9 mouse cellular contexts compared by ENCODE assay signal in genomic region chrX:101979267-101979666, GRCm38 (mm10).
A peak's percentile ranks its signal among the peaks of the same experiment; 100 is the strongest.
DNase-seq lines count a peak whose midpoint lies in the region; ATAC-seq and TF ChIP-seq lines count a peak whose summit lies in the region.
"Had no signal": no experiment of that assay in that cellular context is flagged by ENCODE, and none has a peak within 500 bp of the region (broad histone marks: within the 10 kb centered on the region; RNA-seq: fewer than 3 reads in every experiment).

No protein-coding gene starts in this region.

- no peaks in the 10 kb centered on the region for H3K4me1 ChIP-seq in liver, embryonic 14.5 days (replicated peaks; ENCODE audit: control insufficient read depth in 2 of 2, insufficient read depth in 2 of 2, low read length in 1 of 2)
- H3K4me1 ChIP-seq in heart, postnatal 0 days (ENCODE audit: control insufficient read depth, insufficient read depth): peaks cover 5% of the 10 kb centered on the region; the same call in 1 of the 2 replicates
- H3K4me1 ChIP-seq in midbrain, postnatal 0 days (ENCODE audit: insufficient read depth, low read length): no peaks in the 10 kb centered on the region

- no peak for TF ChIP-seq CTCF in liver, embryonic 14.5 days (IDR thresholded peaks at IDR 0.05; ENCODE audit: low read depth)
- no peak for TF ChIP-seq CTCF in heart, postnatal 0 days (IDR thresholded peaks at IDR 0.05; ENCODE audit: low read depth)
- no peak for TF ChIP-seq CTCF in midbrain, postnatal 0 days (IDR thresholded peaks at IDR 0.05)

- no peaks in the 10 kb centered on the region for H3K36me3 ChIP-seq in liver, embryonic 14.5 days (replicated peaks; ENCODE audit: control insufficient read depth, insufficient read depth, low read depth)
- no peaks in the 10 kb centered on the region for H3K36me3 ChIP-seq in heart, postnatal 0 days (replicated peaks; ENCODE audit: control insufficient read depth, insufficient read depth, low read length)
- no peaks in the 10 kb centered on the region for H3K36me3 ChIP-seq in midbrain, postnatal 0 days (ENCODE audit: insufficient read depth, low read length)

- peak in 2 of 3 experiments; percentile 1 to 2 for DNase-seq in liver, embryonic 14.5 days (ENCODE audit: low read depth in 3 of 3, low spot score in 3 of 3)
- DNase-seq in liver: no peak
- DNase-seq in ZHBTc4 (ENCODE audit: low read depth, low spot score): peak; percentile 63
- DNase-seq in heart, postnatal 0 days (ENCODE audit: low spot score): peak; percentile 81
- peak; percentile 63 for DNase-seq in midbrain, postnatal 0 days (ENCODE audit: low spot score)
- DNase-seq in layer of hippocampus, postnatal 10 days (ENCODE audit: low spot score in 2 of 2): no peak
- no peak for DNase-seq in adrenal gland, postnatal 25 days
- no peak for DNase-seq in frontal cortex, postnatal 14 days (ENCODE audit: low spot score in 2 of 2)
- DNase-seq: gastrocnemius, postnatal 10 days had no signal

- no peaks in the 10 kb centered on the region for H3K27me3 ChIP-seq in liver, embryonic 14.5 days (ENCODE audit: control insufficient read depth, insufficient read depth, low read length)
- H3K27me3 ChIP-seq in heart, postnatal 0 days (ENCODE audit: control insufficient read depth, insufficient read depth, low read length): no peaks in the 10 kb centered on the region
- H3K27me3 ChIP-seq in midbrain, postnatal 0 days (ENCODE audit: insufficient read depth, low read length): peaks cover 3% of the 10 kb centered on the region; the same call in 1 of the 2 replicates

- TF ChIP-seq EP300 in liver, embryonic 14.5 days (IDR thresholded peaks at IDR 0.05; ENCODE audit: low read depth): no peak
- 0 out of 2 replicates have a peak, but pooled peaks have one; percentile 17 for TF ChIP-seq EP300 in heart, postnatal 0 days (IDR thresholded peaks at IDR 0.05; ENCODE audit: low read depth)

- no peak overlapping the region for H3K4me3 ChIP-seq in liver, embryonic 14.5 days (ENCODE audit: insufficient read depth in 1 of 2, low read depth in 2 of 2, low read length in 2 of 2)
- H3K4me3 ChIP-seq in heart, postnatal 0 days (ENCODE audit: low read depth, low read length): no peak overlapping the region
- no peak overlapping the region for H3K4me3 ChIP-seq in midbrain, postnatal 0 days (ENCODE audit: low read depth, low read length)

- H3K27ac ChIP-seq in liver, embryonic 14.5 days: no peak overlapping the region
- peak overlapping the region; percentile 67 for H3K27ac ChIP-seq in heart, postnatal 0 days (ENCODE audit: low read depth)
- peak overlapping the region; percentile 6; the same call in 1 of the 2 replicates for H3K27ac ChIP-seq in midbrain, postnatal 0 days (ENCODE audit: low read depth, low read length)

- H3K9ac ChIP-seq in liver, embryonic 14.5 days (replicated peaks): no peak overlapping the region
- no peak overlapping the region for H3K9ac ChIP-seq in heart, postnatal 0 days (replicated peaks; ENCODE audit: low read depth, low read length)
- H3K9ac ChIP-seq in midbrain, postnatal 0 days (replicated peaks; ENCODE audit: low read length, poor library complexity, severe bottlenecking): no peak overlapping the region

- no peak overlapping the region for H3K4me2 ChIP-seq in liver, embryonic 14.5 days (ENCODE audit: low read depth)
- no peak overlapping the region for H3K4me2 ChIP-seq in heart, postnatal 0 days (ENCODE audit: low read depth, low read length)
- H3K4me2 ChIP-seq in midbrain, postnatal 0 days (ENCODE audit: low read depth, low read length, poor library complexity, severe bottlenecking): no peak overlapping the region

- H3K9me3 ChIP-seq in liver, embryonic 14.5 days (ENCODE audit: control insufficient read depth, low read length): no peaks in the 10 kb centered on the region
- no peaks in the 10 kb centered on the region for H3K9me3 ChIP-seq in heart, postnatal 0 days (replicated peaks; ENCODE audit: control insufficient read depth, low read length)
- no peaks in the 10 kb centered on the region for H3K9me3 ChIP-seq in midbrain, postnatal 0 days (ENCODE audit: low read length)

- 28% methylated on average over 5 of the region's 5 CpGs for WGBS in liver, embryonic 14.5 days (ENCODE audit: insufficient replicate concordance)
- 36% methylated on average over 5 of the region's 5 CpGs for WGBS in heart, postnatal 0 days
- 44% methylated on average over 5 of the region's 5 CpGs for WGBS in midbrain, postnatal 0 days

- ATAC-seq in liver, embryonic 14.5 days (ENCODE audit: insufficient read depth): no peak
- peak; percentile 81 for ATAC-seq in heart, postnatal 0 days (ENCODE audit: insufficient read depth, low read depth)
- ATAC-seq in midbrain, postnatal 0 days (ENCODE audit: low FRiP score): peak; percentile 71

Comparison
In these comparisons a context has a peak if more than half of its experiments do, and no peak if none do; other contexts are left out.
1. DNase-seq: peak in liver, embryonic 14.5 days (2 of 3), ZHBTc4 (single experiment), heart, postnatal 0 days (single experiment) and midbrain, postnatal 0 days (single experiment); none in liver (single experiment), layer of hippocampus, postnatal 10 days (0 of 2), adrenal gland, postnatal 25 days (single experiment) and frontal cortex, postnatal 14 days (0 of 2).